ENCODE assay signal across 8 mouse cellular contexts in the genomic region with DNA sequence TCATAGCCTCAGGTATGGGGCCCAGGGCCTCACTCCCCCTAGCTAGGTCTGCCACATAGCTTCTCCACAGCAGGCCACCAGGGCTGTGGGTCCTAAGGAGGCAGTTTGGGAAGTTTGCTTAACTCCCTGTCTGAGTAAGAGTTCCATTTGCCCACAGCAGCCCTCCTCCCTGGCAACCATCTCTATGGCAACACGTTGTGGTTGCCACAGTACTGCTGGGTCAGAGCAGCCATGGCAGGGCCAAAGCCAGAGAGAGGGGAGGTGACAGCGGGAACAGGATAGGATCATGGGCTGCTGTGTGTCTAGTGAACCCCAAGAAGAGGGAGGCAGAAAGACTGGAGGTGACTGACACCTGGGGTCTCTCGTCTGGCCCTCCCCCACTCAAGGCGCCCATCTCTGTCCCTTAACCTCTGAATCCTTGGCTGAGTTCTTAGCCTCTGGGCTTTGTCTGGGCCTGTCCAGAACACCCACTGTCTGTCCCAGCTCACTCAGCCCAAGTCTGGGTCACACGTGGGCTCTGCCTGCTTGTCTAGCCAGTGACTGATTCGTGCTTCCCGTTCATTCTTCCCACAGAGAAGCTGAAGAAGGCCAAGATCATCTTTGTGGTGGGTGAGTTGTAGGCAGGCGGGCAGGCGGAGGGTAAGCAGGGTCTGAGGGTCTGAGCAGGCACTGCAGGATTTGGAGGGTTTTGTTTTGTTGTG. TPM values are rescaled to one million over a fixed set of nuclear protein-coding genes. Genes with fewer than 3 reads are reported as not detected.
DNase-seq lines count a peak whose midpoint lies in the region; ATAC-seq and TF ChIP-seq lines count a peak whose summit lies in the region.

No protein-coding gene starts in this region.

- peak overlapping the region; percentile 77 for H3K9ac ChIP-seq in ES-E14 (ENCODE audit: insufficient read depth, low read depth, low read length, poor library complexity, severe bottlenecking)
- H3K9ac ChIP-seq in embryonic facial prominence, embryonic 15.5 days = no peak overlapping the region
- peak overlapping the region; percentile 54 for H3K9ac ChIP-seq in hindbrain, embryonic 16.5 days (ENCODE audit: low read depth, low read length)
- peak overlapping the region; percentile 15 for H3K9ac ChIP-seq in lung, embryonic 16.5 days (ENCODE audit: low read length)
- H3K9ac ChIP-seq in stomach, embryonic 16.5 days (ENCODE audit: low read length) = peak overlapping the region; percentile 58; the same call in 1 of the 2 replicates

- in situ Hi-C loops in ES-E14 (cut with MboI; ENCODE audit: low sequenced_read_pairs in 2 of 2, unreplicated experiment in 2 of 2) = no loop called here

- H3K4me1 ChIP-seq in ES-E14 (ENCODE audit: control insufficient read depth in 2 of 2, insufficient read depth in 2 of 2, low read length in 2 of 2, poor library complexity in 1 of 2) = peaks cover 1 to 39% of the 10 kb centered on the region in 2 experiments
- peaks cover 70% of the 10 kb centered on the region for H3K4me1 ChIP-seq in embryonic facial prominence, embryonic 15.5 days
- peaks cover 45% of the 10 kb centered on the region for H3K4me1 ChIP-seq in hindbrain, embryonic 16.5 days (ENCODE audit: control insufficient read depth, insufficient read depth, low read depth, low read length)
- H3K4me1 ChIP-seq in lung, embryonic 16.5 days (replicated peaks; ENCODE audit: control insufficient read depth, insufficient read depth, low read length) = peaks cover 48% of the 10 kb centered on the region
- H3K4me1 ChIP-seq in stomach, embryonic 16.5 days (ENCODE audit: control insufficient read depth, insufficient read depth, low read length) = peaks cover 50% of the 10 kb centered on the region

- peak overlapping the region; percentile 19 for H3K4me2 ChIP-seq in embryonic facial prominence, embryonic 15.5 days (replicated peaks)
- peak overlapping the region; percentile 41 for H3K4me2 ChIP-seq in hindbrain, embryonic 16.5 days (ENCODE audit: low read length)
- H3K4me2 ChIP-seq in lung, embryonic 16.5 days (ENCODE audit: low read depth, low read length) = peak overlapping the region; percentile 23; the same call in 1 of the 2 replicates
- H3K4me2 ChIP-seq in stomach, embryonic 16.5 days (ENCODE audit: low read depth, low read length) = 0 out of 2 replicates have a peak overlapping the region, but pooled peaks have one; percentile 31

- peak overlapping the region; percentile 86 for H3K4me3 ChIP-seq in gastrocnemius, adult 2 months
- peak overlapping the region; percentile 45 to 71 for H3K4me3 ChIP-seq in ES-E14 (ENCODE audit: insufficient read depth in 1 of 2, low read depth in 1 of 2, low read length in 2 of 2, poor library complexity in 1 of 2, severe bottlenecking in 1 of 2)
- 0 out of 2 replicates have a peak overlapping the region, but pooled peaks have one; percentile 4 for H3K4me3 ChIP-seq in embryonic facial prominence, embryonic 15.5 days (replicated peaks)
- H3K4me3 ChIP-seq in hindbrain, embryonic 16.5 days (ENCODE audit: low read length) = peak overlapping the region; percentile 12; the same call in 1 of the 2 replicates
- H3K4me3 ChIP-seq in lung, embryonic 16.5 days (ENCODE audit: low read length) = no peak overlapping the region
- no peak overlapping the region for H3K4me3 ChIP-seq in stomach, embryonic 16.5 days (replicated peaks; ENCODE audit: low read length)

- H3K27me3 ChIP-seq in embryonic facial prominence, embryonic 15.5 days = no peaks in the 10 kb centered on the region
- H3K27me3 ChIP-seq in hindbrain, embryonic 16.5 days (replicated peaks; ENCODE audit: control insufficient read depth, insufficient read depth, low read length) = no peaks in the 10 kb centered on the region
- H3K27me3 ChIP-seq in lung, embryonic 16.5 days (ENCODE audit: control insufficient read depth, insufficient read depth, low read depth, low read length) = no peaks in the 10 kb centered on the region
- no peaks in the 10 kb centered on the region for H3K27me3 ChIP-seq in stomach, embryonic 16.5 days (ENCODE audit: control insufficient read depth, insufficient read depth, low read length)

- DNase-seq in gastrocnemius, adult 2 months = peak; percentile 66
- DNase-seq in gastrocnemius, postnatal 10 days = no peak
- peak; percentile 92 for DNase-seq in ES-E14 (ENCODE audit: low read depth, low spot score)

- no peak for TF ChIP-seq CTCF in gastrocnemius, adult 2 months (IDR thresholded peaks at IDR 0.05)

- H3K36me3 ChIP-seq in ES-E14 (ENCODE audit: control insufficient read depth, insufficient read depth, low read length, poor library complexity, severe bottlenecking) = peaks cover 23% of the 10 kb centered on the region
- no peaks in the 10 kb centered on the region for H3K36me3 ChIP-seq in embryonic facial prominence, embryonic 15.5 days
- H3K36me3 ChIP-seq in hindbrain, embryonic 16.5 days (ENCODE audit: control insufficient read depth, insufficient read depth, low read length) = peaks cover 5% of the 10 kb centered on the region
- no peaks in the 10 kb centered on the region for H3K36me3 ChIP-seq in lung, embryonic 16.5 days (ENCODE audit: control insufficient read depth, insufficient read depth, low read length)
- H3K36me3 ChIP-seq in stomach, embryonic 16.5 days (ENCODE audit: control insufficient read depth, insufficient read depth, low read length) = no peaks in the 10 kb centered on the region

- no peaks in the 10 kb centered on the region for H3K9me3 ChIP-seq in ES-E14 (ENCODE audit: control insufficient read depth, insufficient read depth, low read depth, low read length)
- H3K9me3 ChIP-seq in embryonic facial prominence, embryonic 15.5 days (replicated peaks) = no peaks in the 10 kb centered on the region
- H3K9me3 ChIP-seq in hindbrain, embryonic 16.5 days (ENCODE audit: control insufficient read depth, low read length) = no peaks in the 10 kb centered on the region
- no peaks in the 10 kb centered on the region for H3K9me3 ChIP-seq in lung, embryonic 16.5 days (ENCODE audit: control insufficient read depth, low read length)
- H3K9me3 ChIP-seq in stomach, embryonic 16.5 days (replicated peaks; ENCODE audit: control insufficient read depth, low read length) = no peaks in the 10 kb centered on the region

- 41% methylated on average over 9 of the region's 9 CpGs for WGBS in embryonic facial prominence, embryonic 15.5 days
- 31% methylated on average over 9 of the region's 9 CpGs for WGBS in hindbrain, embryonic 16.5 days
- WGBS in lung, embryonic 16.5 days = 43% methylated on average over 9 of the region's 9 CpGs
- WGBS in stomach, embryonic 16.5 days = 50% methylated on average over 9 of the region's 9 CpGs

- peak overlapping the region; percentile 97 for H3K27ac ChIP-seq in gastrocnemius, adult 2 months
- H3K27ac ChIP-seq in ES-E14 (ENCODE audit: insufficient read depth, low read depth, low read length, poor library complexity, severe bottlenecking) = peak overlapping the region; percentile 77
- peak overlapping the region; percentile 84 for H3K27ac ChIP-seq in embryonic facial prominence, embryonic 15.5 days (replicated peaks)
- peak overlapping the region; percentile 70 for H3K27ac ChIP-seq in hindbrain, embryonic 16.5 days (ENCODE audit: low read depth, low read length)
- H3K27ac ChIP-seq in lung, embryonic 16.5 days (ENCODE audit: low read length) = peak overlapping the region; percentile 79
- 0 out of 2 replicates have a peak overlapping the region, but pooled peaks have one; percentile 39 for H3K27ac ChIP-seq in stomach, embryonic 16.5 days (ENCODE audit: low read length)

- intact Hi-C loops in gastrocnemius, adult 2 months (cut with DNase I) = no loop called here

- ATAC-seq in embryonic facial prominence, embryonic 15.5 days (ENCODE audit: insufficient number of reproducible peaks, low FRiP score, low TSS enrichment, low read depth) = peak; percentile 25; the same call in 1 of the 2 replicates
- peak; percentile 51 for ATAC-seq in hindbrain, embryonic 16.5 days
- peak; percentile 65 for ATAC-seq in lung, embryonic 16.5 days (ENCODE audit: low read depth)
- ATAC-seq in stomach, embryonic 16.5 days (ENCODE audit: insufficient read depth, low FRiP score) = peak; percentile 15; the same call in 1 of the 2 replicates
- no peak for ATAC-seq in megakaryocyte-erythroid progenitor cell, adult 5-6 weeks (replicated peaks; ENCODE audit: low FRiP score, low TSS enrichment, poor library complexity, severe bottlenecking)

RNA-seq across cellular contexts. Expression of a gene that starts 7.9 kb away (rescaled TPM):
- total RNA-seq in gastrocnemius, adult 2 months (2021) = 1,000 to 10,000 TPM; 1,555 to 1,869 TPM
- total RNA-seq in gastrocnemius, postnatal 10 days (2021) = 1,000 to 10,000 TPM; 1,275 to 1,593 TPM
- total RNA-seq in ES-E14 (2012; rRNA removed) = 77.4 and 90.8 TPM in 2 replicates
- 67.9 and 83.8 TPM in 2 replicates for polyA plus RNA-seq in embryonic facial prominence, embryonic 15.5 days (2015; fragmentation: Nextera tagmentation; extraction: Ambion mirVana)
- 111 and 117 TPM in 2 replicates for polyA plus RNA-seq in hindbrain, embryonic 16.5 days (2015; fragmentation: Nextera tagmentation; extraction: Ambion mirVana)
- polyA plus RNA-seq in lung, embryonic 16.5 days (2015; fragmentation: Nextera tagmentation; extraction: Ambion mirVana) = 67.2 and 76.7 TPM in 2 replicates
- polyA plus RNA-seq in stomach, embryonic 16.5 days (2015; fragmentation: Nextera tagmentation; extraction: Ambion mirVana) = 27.4 and 60.2 TPM in 2 replicates
- total RNA-seq in megakaryocyte-erythroid progenitor cell, adult 5-6 weeks (2014; fragmentation: Nextera tagmentation) = 1.7 and 2.4 TPM in 2 replicates
- total RNA-seq in megakaryocyte-erythroid progenitor cell, adult 5-6 weeks (2017) = 1.2 and 8.0 TPM in 2 replicates

RNA-seq across cellular contexts. Expression of a gene that starts 17.0 kb away (rescaled TPM):
- total RNA-seq in gastrocnemius, adult 2 months (2021) = 10 to 100 TPM; 26.5 to 38.8 TPM
- total RNA-seq in gastrocnemius, postnatal 10 days (2021) = 10 to 100 TPM; 49.5 to 54.7 TPM
- total RNA-seq in ES-E14 (2012; rRNA removed) = 18.3 and 36.8 TPM in 2 replicates
- polyA plus RNA-seq in embryonic facial prominence, embryonic 15.5 days (2015; fragmentation: Nextera tagmentation; extraction: Ambion mirVana) = 83.8 and 86.3 TPM in 2 replicates
- 34.2 and 39.5 TPM in 2 replicates for polyA plus RNA-seq in hindbrain, embryonic 16.5 days (2015; fragmentation: Nextera tagmentation; extraction: Ambion mirVana)
- 108 and 120 TPM in 2 replicates for polyA plus RNA-seq in lung, embryonic 16.5 days (2015; fragmentation: Nextera tagmentation; extraction: Ambion mirVana)
- polyA plus RNA-seq in stomach, embryonic 16.5 days (2015; fragmentation: Nextera tagmentation; extraction: Ambion mirVana) = 63.6 and 64.5 TPM in 2 replicates
- total RNA-seq in megakaryocyte-erythroid progenitor cell, adult 5-6 weeks (2014; fragmentation: Nextera tagmentation) = 97.0 and 99.9 TPM in 2 replicates
- total RNA-seq in megakaryocyte-erythroid progenitor cell, adult 5-6 weeks (2017) = 10.8 and 21.3 TPM in 2 replicates

RNA-seq across cellular contexts. Expression of a gene that starts 29.9 kb away (rescaled TPM):
- total RNA-seq in gastrocnemius, adult 2 months (2021) = 10 to 100 TPM; 46.8 to 56.5 TPM
- total RNA-seq in gastrocnemius, postnatal 10 days (2021) = 10 to 100 TPM; 59.7 to 66.0 TPM
- total RNA-seq in ES-E14 (2012; rRNA removed) = 18.0 and 27.2 TPM in 2 replicates
- polyA plus RNA-seq in embryonic facial prominence, embryonic 15.5 days (2015; fragmentation: Nextera tagmentation; extraction: Ambion mirVana) = 26.9 and 27.7 TPM in 2 replicates
- 29.5 and 35.4 TPM in 2 replicates for polyA plus RNA-seq in hindbrain, embryonic 16.5 days (2015; fragmentation: Nextera tagmentation; extraction: Ambion mirVana)
- 25.4 and 26.3 TPM in 2 replicates for polyA plus RNA-seq in lung, embryonic 16.5 days (2015; fragmentation: Nextera tagmentation; extraction: Ambion mirVana)
- 17.1 and 18.5 TPM in 2 replicates for polyA plus RNA-seq in stomach, embryonic 16.5 days (2015; fragmentation: Nextera tagmentation; extraction: Ambion mirVana)
- 13.8 and 19.1 TPM in 2 replicates for total RNA-seq in megakaryocyte-erythroid progenitor cell, adult 5-6 weeks (2014; fragmentation: Nextera tagmentation)
- total RNA-seq in megakaryocyte-erythroid progenitor cell, adult 5-6 weeks (2017) = 6.5 and 12.9 TPM in 2 replicates

RNA-seq across cellular contexts. Expression of a gene that starts 42.5 kb away (rescaled TPM):
- 10 to 100 TPM in 1 of 2 experiments, 1 to 10 TPM in 1; 8.7 to 21.6 TPM for total RNA-seq in gastrocnemius, adult 2 months (2021)
- 10 to 100 TPM; 31.7 to 42.6 TPM for total RNA-seq in gastrocnemius, postnatal 10 days (2021)
- 9.4 and 14.8 TPM in 2 replicates for total RNA-seq in ES-E14 (2012; rRNA removed)
- 34.8 and 36.5 TPM in 2 replicates for polyA plus RNA-seq in embryonic facial prominence, embryonic 15.5 days (2015; fragmentation: Nextera tagmentation; extraction: Ambion mirVana)
- polyA plus RNA-seq in hindbrain, embryonic 16.5 days (2015; fragmentation: Nextera tagmentation; extraction: Ambion mirVana) = 49.6 and 54.3 TPM in 2 replicates
- 26.0 and 28.1 TPM in 2 replicates for polyA plus RNA-seq in lung, embryonic 16.5 days (2015; fragmentation: Nextera tagmentation; extraction: Ambion mirVana)
- polyA plus RNA-seq in stomach, embryonic 16.5 days (2015; fragmentation: Nextera tagmentation; extraction: Ambion mirVana) = 19.8 and 22.9 TPM in 2 replicates
- total RNA-seq in megakaryocyte-erythroid progenitor cell, adult 5-6 weeks (2014; fragmentation: Nextera tagmentation) = 21.5 and 29.8 TPM in 2 replicates
- 22.3 and 22.7 TPM in 2 replicates for total RNA-seq in megakaryocyte-erythroid progenitor cell, adult 5-6 weeks (2017)

RNA-seq across cellular contexts. Expression of a gene that starts 53.9 kb away (rescaled TPM):
- not detected for total RNA-seq in gastrocnemius, adult 2 months (2021)
- total RNA-seq in gastrocnemius, postnatal 10 days (2021) = not detected
- total RNA-seq in ES-E14 (2012; rRNA removed) = 0.37 and 0.71 TPM in 2 replicates
- 0.11 and 0.12 TPM in 2 replicates for polyA plus RNA-seq in embryonic facial prominence, embryonic 15.5 days (2015; fragmentation: Nextera tagmentation; extraction: Ambion mirVana)
- polyA plus RNA-seq in hindbrain, embryonic 16.5 days (2015; fragmentation: Nextera tagmentation; extraction: Ambion mirVana) = 0.72 and 1.6 TPM in 2 replicates
- polyA plus RNA-seq in lung, embryonic 16.5 days (2015; fragmentation: Nextera tagmentation; extraction: Ambion mirVana) = not detected in 2 replicates
- 0.10 and 0.15 TPM in 2 replicates for polyA plus RNA-seq in stomach, embryonic 16.5 days (2015; fragmentation: Nextera tagmentation; extraction: Ambion mirVana)
- not detected in 2 replicates for total RNA-seq in megakaryocyte-erythroid progenitor cell, adult 5-6 weeks (2014; fragmentation: Nextera tagmentation)
- 0.75 TPM in 1 of 2 replicates, not detected in the other for total RNA-seq in megakaryocyte-erythroid progenitor cell, adult 5-6 weeks (2017)

Comparison
In these comparisons a context has a peak if more than half of its experiments do, and no peak if none do; other contexts are left out.
1. H3K27ac ChIP-seq: peak in every context shown above with its lines; median percentile 97 in gastrocnemius, adult 2 months; 84 in embryonic facial prominence, embryonic 15.5 days; 79 in lung, embryonic 16.5 days; 77 in ES-E14; 70 in hindbrain, embryonic 16.5 days; 39 in stomach, embryonic 16.5 days.
2. H3K4me3 ChIP-seq: peak in gastrocnemius, adult 2 months (single experiment), ES-E14 (2 of 2), embryonic facial prominence, embryonic 15.5 days (single experiment) and hindbrain, embryonic 16.5 days (single experiment); none in lung, embryonic 16.5 days (single experiment) and stomach, embryonic 16.5 days (single experiment).
3. Peak in every context shown above with its lines, with median percentiles within 50 percentile points of each other: H3K4me2 ChIP-seq.